Mouse (Mus musculus) embryonic facial prominence, embryonic 11.5 days (tissue): Measurements from ENCODE around the gene Tmem14c. TPM values are rescaled to one million over a fixed set of nuclear protein-coding genes. Genes with fewer than 3 reads are reported as not detected.

Experiments
- ATAC-seq: fragments of 200-750 bp; cut with Nextera tagmentation; replicated peaks from 2 replicates; pipeline ENCODE4 v1.8.0; 2017; ENCODE audit warnings: low read depth; ENCODE audit not compliant: insufficient number of reproducible peaks, low FRiP score, low TSS enrichment
- DNase-seq: peaks from one replicate; pipeline ENCODE4 v3.0.0-alpha.2; 2015; ENCODE audit warnings: low spot score
- H3K27ac ChIP-seq: fragments of 300-500 bp; sonication (generic); replicated peaks from 2 replicates; pipeline ENCODE4 v1.5.1; 2014; ENCODE audit warnings: mild to moderate bottlenecking, low read depth, low read length, control low read depth
- H3K27me3 ChIP-seq: fragments of 300-500 bp; sonication (generic); 2 replicates; pipeline ENCODE4 v1.6.1; 2014; ENCODE audit warnings: mild to moderate bottlenecking, low read length, moderate library complexity, mixed read lengths; ENCODE audit not compliant: control insufficient read depth, insufficient read depth
- H3K36me3 ChIP-seq: fragments of 300-500 bp; sonication (generic); replicated peaks from 2 replicates; pipeline ENCODE4 v1.6.1; 2014; ENCODE audit warnings: low read depth, mild to moderate bottlenecking, low read length, moderate library complexity, mixed read lengths; ENCODE audit not compliant: control insufficient read depth, insufficient read depth
- H3K4me1 ChIP-seq: fragments of 300-500 bp; sonication (generic); 2 replicates; pipeline ENCODE4 v1.6.1; 2014; ENCODE audit warnings: low read length, mixed read lengths; ENCODE audit not compliant: control insufficient read depth, insufficient read depth
- H3K4me2 ChIP-seq: fragments of 300-500 bp; sonication (generic); 2 replicates; pipeline ENCODE4 v1.6.1; 2014; ENCODE audit warnings: low read depth, mild to moderate bottlenecking, control low read depth, low read length, moderate library complexity
- H3K4me3 ChIP-seq: fragments of 300-500 bp; sonication (generic); 2 replicates; pipeline ENCODE4 v1.5.1; 2014; ENCODE audit warnings: low read depth, low read length, control low read depth
- H3K9ac ChIP-seq: fragments of 300-500 bp; sonication (generic); replicated peaks from 2 replicates; pipeline ENCODE4 v1.6.1; 2014; ENCODE audit warnings: mild to moderate bottlenecking, control low read depth, low read length
- H3K9me3 ChIP-seq: fragments of 300-500 bp; sonication (generic); replicated peaks from 2 replicates; pipeline ENCODE4 v1.6.1; 2016; ENCODE audit warnings: mild to moderate bottlenecking, low read length, inconsistent platforms, mixed read lengths; ENCODE audit not compliant: control insufficient read depth
- WGBS: fragments of 180-500 bp; shearing (Covaris S2); extraction: QIAGEN DNeasy Blood & Tissue Kit; methylation state at CpG from one replicate; pipeline ENCODE4 v1.1.7; 2014; 5-methylcytosine and 5-hydroxymethylcytosine counted together
- polyA plus RNA-seq: library from polyadenylated mRNA; unstranded; fragments of >200 nt; fragmentation: Nextera tagmentation; extraction: Ambion mirVana; gene quantifications from 2 replicates; pipeline ENCODE4 v1.2.1, GENCODE M21; 2014

The Tmem14c gene
- polyA plus RNA-seq, 1 experiment from 2014 or later = 218 TPM

GRCm38 (mm10) chr13:41045901-41046300 lies 29.8 kb downstream of the Tmem14c start:
- Histone ChIP-seq H3K36me3 (no peaks in the 10 kb centered on the region), H3K4me2 (no peak overlapping the region), H3K9ac (no peak overlapping the region), H3K27me3 (no peaks in the 10 kb centered on the region), H3K4me1 (no peaks in the 10 kb centered on the region), H3K9me3 (no peaks in the 10 kb centered on the region), H3K27ac (no peak overlapping the region), H3K4me3 (no peak overlapping the region)
- no peak for DNase-seq
- WGBS = 90% methylated on average over 8 of the region's 8 CpGs
- ATAC-seq = no peak

GRCm38 (mm10) chr13:41047280-41047679 lies 31.2 kb downstream of the Tmem14c start:
- 84% methylated on average over 6 of the region's 6 CpGs for WGBS
- no peak overlapping the region for H3K27ac ChIP-seq

GRCm38 (mm10) chr13:41051965-41052364 lies 35.9 kb downstream of the Tmem14c start:
- 69% methylated on average over 5 of the region's 5 CpGs for WGBS
- no peak for ATAC-seq
- Histone ChIP-seq H3K4me1 (no peaks in the 10 kb centered on the region), H3K27ac (no peak overlapping the region), H3K4me2 (no peak overlapping the region), H3K27me3 (no peaks in the 10 kb centered on the region), H3K36me3 (no peaks in the 10 kb centered on the region), H3K9me3 (no peaks in the 10 kb centered on the region), H3K9ac (no peak overlapping the region), H3K4me3 (no peak overlapping the region)
- DNase-seq = no peak

More at GRCm38 (mm10) chr13:41047280-41047679, 31.2 kb downstream of the Tmem14c start:
- H3K4me2 ChIP-seq = no peak overlapping the region
- ATAC-seq (no peak), DNase-seq (no peak)
- no peaks in the 10 kb centered on the region for H3K4me1 ChIP-seq
- H3K27me3 ChIP-seq = no peaks in the 10 kb centered on the region
- H3K4me3 ChIP-seq = no peak overlapping the region
- no peaks in the 10 kb centered on the region for H3K9me3 ChIP-seq
- no peaks in the 10 kb centered on the region for H3K36me3 ChIP-seq
- H3K9ac ChIP-seq = no peak overlapping the region

- Histone ChIP-seq H3K27ac (no peak overlapping the region), H3K4me3 (no peak overlapping the region), H3K4me2 (no peak overlapping the region), H3K9ac (no peak overlapping the region), H3K27me3 (no peaks in the 10 kb centered on the region), H3K9me3 (no peaks in the 10 kb centered on the region), H3K4me1 (no peaks in the 10 kb centered on the region), H3K36me3 (no peaks in the 10 kb centered on the region)
- 92% methylated on average over 4 of the region's 4 CpGs for WGBS
- DNase-seq (no peak), ATAC-seq (no peak)
Observed at GRCm38 (mm10) chr13:41067618-41068017, 51.5 kb downstream of the Tmem14c start.

GRCm38 (mm10) chr13:41071617-41072016 lies 55.5 kb downstream of the Tmem14c start:
- ATAC-seq (no peak), DNase-seq (no peak)
- Histone ChIP-seq H3K9me3 (no peaks in the 10 kb centered on the region), H3K9ac (no peak overlapping the region), H3K27ac (no peak overlapping the region), H3K4me3 (no peak overlapping the region), H3K4me1 (no peaks in the 10 kb centered on the region), H3K36me3 (no peaks in the 10 kb centered on the region), H3K4me2 (no peak overlapping the region), H3K27me3 (no peaks in the 10 kb centered on the region)
- WGBS = 89% methylated on average over 11 of the region's 11 CpGs

Other genes with a start within 250 kb of the Tmem14c start
- 3.3 and 3.6 TPM in 2 replicates for gene Gcnt2, start 156.5 kb upstream of the Tmem14c start, polyA plus RNA-seq
- 78.2 and 79.1 TPM in 2 replicates for gene Pak1ip1, start 15.3 kb upstream of the Tmem14c start, polyA plus RNA-seq
- gene Mak, start 63.4 kb downstream of the Tmem14c start, polyA plus RNA-seq = 0.94 and 1.5 TPM in 2 replicates
- not detected in 2 replicates for gene Gcm2, start 94.7 kb downstream of the Tmem14c start, polyA plus RNA-seq
- not detected in 2 replicates for gene Sycp2l, start 98.0 kb downstream of the Tmem14c start, polyA plus RNA-seq
- gene Elovl2, start 204.1 kb downstream of the Tmem14c start, polyA plus RNA-seq = 22.7 and 24.1 TPM in 2 replicates
- gene Smim13, start 233.6 kb downstream of the Tmem14c start, polyA plus RNA-seq = 15.1 and 15.3 TPM in 2 replicates